Comparison of ENCODE assay signal across 7 mouse cellular contexts in the genomic region with DNA sequence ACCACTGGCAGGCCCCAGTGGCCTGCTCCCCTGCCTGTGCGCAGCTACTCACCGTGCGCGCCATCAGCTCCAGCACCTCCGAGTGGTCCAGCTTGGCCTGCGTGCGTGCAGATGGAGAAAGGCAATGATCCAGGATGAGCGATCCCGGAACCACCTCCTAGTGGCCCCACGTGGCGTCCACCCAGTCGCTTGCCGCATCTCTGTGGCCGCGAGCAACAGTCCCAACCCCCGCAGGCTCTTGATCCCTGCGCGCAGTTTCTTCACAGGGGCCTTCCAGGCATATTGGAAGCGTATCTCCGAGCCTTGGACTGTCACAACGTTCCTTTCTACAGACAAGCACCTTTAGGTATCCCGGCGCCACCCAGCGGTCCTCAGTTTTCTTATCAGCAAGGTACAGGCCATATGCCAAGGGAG. TPM values are rescaled to one million over a fixed set of nuclear protein-coding genes. Genes with fewer than 3 reads are reported as not detected.
A peak's percentile ranks its signal among the peaks of the same experiment; 100 is the strongest.
DNase-seq lines count a peak whose midpoint lies in the region; ATAC-seq lines count a peak whose summit lies in the region.

No protein-coding gene starts in this region.

- no peak for ATAC-seq in embryonic facial prominence, embryonic 11.5 days (replicated peaks; ENCODE audit: insufficient number of reproducible peaks, low FRiP score, low TSS enrichment, low read depth)
- no peak for ATAC-seq in intestine, embryonic 14.5 days (replicated peaks; ENCODE audit: low FRiP score, low TSS enrichment, low read depth)
- no peak for ATAC-seq in limb, embryonic 13.5 days (ENCODE audit: low FRiP score, low read depth)
- peak; percentile 80; the same call in 1 of the 2 replicates for ATAC-seq in neural tube, embryonic 14.5 days (ENCODE audit: low read depth)

- H3K27ac ChIP-seq in embryonic facial prominence, embryonic 11.5 days (replicated peaks; ENCODE audit: low read depth, low read length), result no peak overlapping the region
- no peak overlapping the region for H3K27ac ChIP-seq in intestine, embryonic 14.5 days (ENCODE audit: low read depth)
- no peak overlapping the region for H3K27ac ChIP-seq in limb, embryonic 13.5 days
- H3K27ac ChIP-seq in neural tube, embryonic 14.5 days (ENCODE audit: low read depth, low read length), result no peak overlapping the region

- 21% methylated on average over 24 of the region's 24 CpGs for WGBS in embryonic facial prominence, embryonic 11.5 days
- WGBS in intestine, embryonic 14.5 days, result 19% methylated on average over 24 of the region's 24 CpGs
- 24% methylated on average over 24 of the region's 24 CpGs for WGBS in limb, embryonic 13.5 days
- 21% methylated on average over 24 of the region's 24 CpGs for WGBS in neural tube, embryonic 14.5 days

- peaks cover 9% of the 10 kb centered on the region for H3K27me3 ChIP-seq in embryonic facial prominence, embryonic 11.5 days (ENCODE audit: control insufficient read depth, insufficient read depth, low read length)
- H3K27me3 ChIP-seq in intestine, embryonic 14.5 days (replicated peaks; ENCODE audit: control insufficient read depth, insufficient read depth, low read length), result peaks cover 11% of the 10 kb centered on the region; the same call in 1 of the 2 replicates
- peaks cover 55% of the 10 kb centered on the region for H3K27me3 ChIP-seq in limb, embryonic 13.5 days
- H3K27me3 ChIP-seq in neural tube, embryonic 14.5 days (ENCODE audit: control insufficient read depth, insufficient read depth, low read length), result no peaks in the 10 kb centered on the region

- no peak overlapping the region; the same call in 1 of the 2 replicates for H3K9ac ChIP-seq in embryonic facial prominence, embryonic 11.5 days (replicated peaks; ENCODE audit: low read length)
- no peak overlapping the region for H3K9ac ChIP-seq in intestine, embryonic 14.5 days (ENCODE audit: low read length)
- 0 out of 2 replicates have a peak overlapping the region, but pooled peaks have one; percentile 31 for H3K9ac ChIP-seq in limb, embryonic 13.5 days
- peak overlapping the region; percentile 37; the same call in 1 of the 2 replicates for H3K9ac ChIP-seq in neural tube, embryonic 14.5 days (replicated peaks; ENCODE audit: low read depth, low read length)

- H3K4me2 ChIP-seq in embryonic facial prominence, embryonic 11.5 days (ENCODE audit: low read depth, low read length), result peak overlapping the region; percentile 59
- H3K4me2 ChIP-seq in intestine, embryonic 14.5 days (ENCODE audit: low read length), result peak overlapping the region; percentile 39
- H3K4me2 ChIP-seq in limb, embryonic 13.5 days (replicated peaks), result peak overlapping the region; percentile 62
- H3K4me2 ChIP-seq in neural tube, embryonic 14.5 days (ENCODE audit: low read depth, low read length), result peak overlapping the region; percentile 44

- DNase-seq in thymus, postnatal 14 days, result peak; percentile 8
- DNase-seq in thymus, adult 18-20 months, result no peak
- DNase-seq in embryonic facial prominence, embryonic 11.5 days (ENCODE audit: low spot score), result peak; percentile 36
- DNase-seq in intestine, embryonic 14.5 days (ENCODE audit: low spot score), result peak; percentile 51
- DNase-seq in spleen, postnatal 10 days (ENCODE audit: low spot score in 2 of 2), result no peak

- H3K4me3 ChIP-seq in embryonic facial prominence, embryonic 11.5 days (ENCODE audit: low read depth, low read length), result peak overlapping the region; percentile 30
- peak overlapping the region; percentile 1; the same call in 1 of the 2 replicates for H3K4me3 ChIP-seq in intestine, embryonic 14.5 days (ENCODE audit: low read depth, low read length)
- peak overlapping the region; percentile 35 for H3K4me3 ChIP-seq in limb, embryonic 13.5 days
- peak overlapping the region; percentile 30 for H3K4me3 ChIP-seq in neural tube, embryonic 14.5 days (ENCODE audit: low read depth, low read length)

- no peaks in the 10 kb centered on the region for H3K9me3 ChIP-seq in embryonic facial prominence, embryonic 11.5 days (replicated peaks; ENCODE audit: control insufficient read depth, low read length)
- H3K9me3 ChIP-seq in intestine, embryonic 14.5 days (ENCODE audit: control insufficient read depth, low read length), result no peaks in the 10 kb centered on the region
- H3K9me3 ChIP-seq in limb, embryonic 13.5 days, result no peaks in the 10 kb centered on the region
- H3K9me3 ChIP-seq in neural tube, embryonic 14.5 days (ENCODE audit: control insufficient read depth, low read length), result no peaks in the 10 kb centered on the region

- no peaks in the 10 kb centered on the region for H3K4me1 ChIP-seq in embryonic facial prominence, embryonic 11.5 days (ENCODE audit: control insufficient read depth, insufficient read depth, low read length)
- H3K4me1 ChIP-seq in intestine, embryonic 14.5 days (replicated peaks; ENCODE audit: control insufficient read depth, insufficient read depth, low read length), result no peaks in the 10 kb centered on the region
- no peaks in the 10 kb centered on the region for H3K4me1 ChIP-seq in limb, embryonic 13.5 days
- H3K4me1 ChIP-seq in neural tube, embryonic 14.5 days (ENCODE audit: control insufficient read depth, insufficient read depth, low read length), result no peaks in the 10 kb centered on the region

- H3K36me3 ChIP-seq in embryonic facial prominence, embryonic 11.5 days (replicated peaks; ENCODE audit: control insufficient read depth, insufficient read depth, low read depth, low read length), result no peaks in the 10 kb centered on the region
- no peaks in the 10 kb centered on the region for H3K36me3 ChIP-seq in intestine, embryonic 14.5 days (ENCODE audit: control insufficient read depth, insufficient read depth, low read length)
- no peaks in the 10 kb centered on the region for H3K36me3 ChIP-seq in limb, embryonic 13.5 days
- H3K36me3 ChIP-seq in neural tube, embryonic 14.5 days (ENCODE audit: control insufficient read depth, insufficient read depth, low read length), result no peaks in the 10 kb centered on the region

RNA-seq across cellular contexts. Expression of a gene that starts 27.0 kb away (rescaled TPM):
- 6.2 and 7.0 TPM in 2 replicates for polyA plus RNA-seq in embryonic facial prominence, embryonic 11.5 days (2014; fragmentation: Nextera tagmentation; extraction: Ambion mirVana)
- 4.2 and 5.5 TPM in 2 replicates for polyA plus RNA-seq in intestine, embryonic 14.5 days (2014; fragmentation: Nextera tagmentation; extraction: Ambion mirVana)
- polyA plus RNA-seq in limb, embryonic 13.5 days (2015; fragmentation: Nextera tagmentation; extraction: Ambion mirVana), result 6.4 and 7.0 TPM in 2 replicates
- 10.1 and 11.0 TPM in 2 replicates for polyA plus RNA-seq in neural tube, embryonic 14.5 days (2014; fragmentation: Nextera tagmentation; extraction: Ambion mirVana)

Comparison
In these comparisons a context has a peak if more than half of its experiments do, and no peak if none do; other contexts are left out.
1. DNase-seq: peak in thymus, postnatal 14 days (single experiment), embryonic facial prominence, embryonic 11.5 days (single experiment) and intestine, embryonic 14.5 days (single experiment); none in thymus, adult 18-20 months (0 of 2) and spleen, postnatal 10 days (0 of 2).
2. H3K9ac ChIP-seq: peak in limb, embryonic 13.5 days (single experiment) and neural tube, embryonic 14.5 days (single experiment); none in embryonic facial prominence, embryonic 11.5 days (single experiment) and intestine, embryonic 14.5 days (single experiment).
3. Peak in every context shown above with its lines, with median percentiles within 50 percentile points of each other: H3K4me2 ChIP-seq and H3K4me3 ChIP-seq.